Mouse (Mus musculus) G1E (cell line): ENCODE measurements around the gene Hacd4.

Source experiments
- CTCF ChIP-seq: IDR thresholded peaks from 2 replicates; pipeline ENCODE4 v1.5.1; 2012; ENCODE audit warnings: low read depth, low read length, inconsistent platforms, mixed read lengths
- GATA1 ChIP-seq: IDR thresholded peaks from 2 replicates; pipeline ENCODE4 v1.6.1; 2012; ENCODE audit warnings: borderline replicate concordance, low read length, inconsistent platforms, mixed read lengths
- POLR2AphosphoS5 ChIP-seq: IDR thresholded peaks from 2 replicates; pipeline ENCODE4 v1.6.1; 2012; ENCODE audit warnings: low read depth, low read length, inconsistent platforms; ENCODE audit not compliant: insufficient replicate concordance
- TAL1 ChIP-seq: conservative IDR thresholded peaks from 2 replicates; pipeline ENCODE4 v1.6.1; 2012; ENCODE audit warnings: low read depth, low read length, inconsistent platforms, mixed read lengths

DNA sequence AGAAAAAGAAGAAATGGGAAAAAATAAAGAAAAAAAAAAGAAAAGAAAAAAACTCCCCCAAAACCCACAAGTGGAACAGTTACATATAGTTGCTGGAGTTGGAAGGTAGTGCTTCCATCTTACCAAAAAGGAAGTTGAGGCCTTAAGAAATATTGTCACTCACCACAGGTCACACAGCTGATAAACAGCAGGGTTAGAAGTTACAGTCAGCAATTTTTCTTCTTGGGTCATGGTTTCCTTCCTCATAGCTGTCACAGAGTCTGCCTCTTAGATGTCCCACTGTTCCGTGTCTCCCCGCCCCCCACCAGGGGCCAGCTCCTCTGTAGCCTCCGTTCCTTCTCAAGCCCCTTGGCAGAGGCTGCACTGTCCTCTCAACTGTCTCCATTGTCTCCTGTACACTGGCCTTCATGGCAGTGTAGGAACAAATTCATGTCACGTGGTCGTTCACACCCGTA lies 968 bp upstream of the Hacd4 start:
- no peak for TF ChIP-seq CTCF
- no peak for TF ChIP-seq POLR2AphosphoS5
- TF ChIP-seq GATA1 = no peak
- TF ChIP-seq TAL1 = no peak
